15 mouse cellular contexts compared by ENCODE assay signal in genomic region chr13:42446921-42447320, GRCm38 (mm10).
DNase-seq lines count a peak whose midpoint lies in the region; ATAC-seq and TF ChIP-seq lines count a peak whose summit lies in the region.
"Had no signal": no experiment of that assay in that cellular context is flagged by ENCODE, and none has a peak within 500 bp of the region (broad histone marks: within the 10 kb centered on the region; RNA-seq: fewer than 3 reads in every experiment).

No protein-coding gene starts in this region.

- no peaks in the 10 kb centered on the region for H3K9me3 ChIP-seq in hindbrain, embryonic 11.5 days (ENCODE audit: control insufficient read depth, low read length)
- H3K9me3 ChIP-seq in hindbrain, embryonic 12.5 days (replicated peaks) = no peaks in the 10 kb centered on the region
- no peaks in the 10 kb centered on the region for H3K9me3 ChIP-seq in MEL (replicated peaks; ENCODE audit: insufficient read depth, low read length)
- H3K9me3 ChIP-seq: heart, embryonic 10.5 days; lung, embryonic 15.5 days; megakaryocyte, embryonic 14.5 days had no signal

- no peaks in the 10 kb centered on the region for H3K27me3 ChIP-seq in hindbrain, embryonic 11.5 days (ENCODE audit: control insufficient read depth, insufficient read depth, low read length)
- no peaks in the 10 kb centered on the region for H3K27me3 ChIP-seq in hindbrain, embryonic 12.5 days
- no peaks in the 10 kb centered on the region for H3K27me3 ChIP-seq in MEL (ENCODE audit: control insufficient read depth in 1 of 2, insufficient read depth in 2 of 2, low read length in 2 of 2)
- H3K27me3 ChIP-seq: lung, embryonic 15.5 days; megakaryocyte, embryonic 14.5 days had no signal

- no peaks in the 10 kb centered on the region for H3K79me2 ChIP-seq in MEL (ENCODE audit: control insufficient read depth, insufficient read depth, low read length, poor library complexity)

- TF ChIP-seq POLR2A in MEL (IDR thresholded peaks at IDR 0.05; ENCODE audit: control insufficient read depth in 1 of 2, insufficient read depth in 1 of 2, low read depth in 1 of 2, low read length in 2 of 2, poor library complexity in 1 of 2) = no peak

- no peak for ATAC-seq in hindbrain, embryonic 11.5 days (ENCODE audit: low FRiP score)
- ATAC-seq in hindbrain, embryonic 12.5 days (ENCODE audit: low FRiP score) = no peak
- ATAC-seq: activated CD4-positive, CD25-positive, alpha-beta regulatory T cell, adult 4 months had no signal

- WGBS in hindbrain, embryonic 11.5 days = 17% methylated on average over 1 of the region's 1 CpGs
- WGBS in hindbrain, embryonic 12.5 days = 7% methylated on average over 1 of the region's 1 CpGs

- H3K4me2 ChIP-seq in hindbrain, embryonic 11.5 days (replicated peaks; ENCODE audit: low read depth, low read length) = no peak overlapping the region
- H3K4me2 ChIP-seq in hindbrain, embryonic 12.5 days (replicated peaks) = no peak overlapping the region
- H3K4me2 ChIP-seq: lung, embryonic 15.5 days had no signal

- TF ChIP-seq EP300 in MEL (IDR thresholded peaks at IDR 0.05; ENCODE audit: low read depth in 1 of 2, low read length in 2 of 2) = no peak

- no peak overlapping the region for H3K9ac ChIP-seq in hindbrain, embryonic 11.5 days (ENCODE audit: low read depth, low read length)
- H3K9ac ChIP-seq in hindbrain, embryonic 12.5 days = no peak overlapping the region
- H3K9ac ChIP-seq in MEL (ENCODE audit: control insufficient read depth, low read depth, low read length, poor library complexity, severe bottlenecking) = no peak overlapping the region
- H3K9ac ChIP-seq: lung, embryonic 15.5 days had no signal

- no peak for TF ChIP-seq CTCF in MEL (IDR thresholded peaks at IDR 0.05 in 2 of 3, conservative IDR thresholded peaks at IDR 0.05 in 1 of 3; ENCODE audit: control insufficient read depth in 1 of 3, insufficient read depth in 1 of 3, low read depth in 2 of 3, low read length in 3 of 3, poor library complexity in 1 of 3, severe bottlenecking in 1 of 3)

- intact Hi-C loops in left cerebral cortex, postnatal 4 days (cut with DNase I) = no loop called here

- peak; percentile 4 for DNase-seq in hindbrain, embryonic 11.5 days (ENCODE audit: low spot score)
- peak; percentile 7 for DNase-seq in MEL (ENCODE audit: low read depth, low spot score)
- DNase-seq in embryo, embryonic 10 days (ENCODE audit: low spot score) = peak; percentile 75
- peak; percentile 10 for DNase-seq in hindlimb bud, embryonic 11.5 days (ENCODE audit: extremely low spot score, low read depth, low spot score)
- no peak for DNase-seq in left cerebral cortex, postnatal 4 days
- DNase-seq in frontal cortex, postnatal 36 days (ENCODE audit: low spot score in 2 of 2) = no peak
- no peak for DNase-seq in layer of hippocampus, adult 11-12 months (ENCODE audit: low spot score)
- DNase-seq: gastrocnemius, postnatal 25 days; heart, postnatal 4 days; thymus, postnatal 4 days had no signal

- H3K36me3 ChIP-seq in hindbrain, embryonic 11.5 days (ENCODE audit: control insufficient read depth, insufficient read depth, low read length) = no peaks in the 10 kb centered on the region
- H3K36me3 ChIP-seq in hindbrain, embryonic 12.5 days = no peaks in the 10 kb centered on the region
- no peaks in the 10 kb centered on the region for H3K36me3 ChIP-seq in MEL (ENCODE audit: control insufficient read depth in 1 of 2, insufficient read depth in 2 of 2, low read length in 2 of 2)
- H3K36me3 ChIP-seq: heart, embryonic 10.5 days; lung, embryonic 15.5 days had no signal

- H3K4me3 ChIP-seq in hindbrain, embryonic 11.5 days (ENCODE audit: low read depth, low read length) = no peak overlapping the region
- no peak overlapping the region for H3K4me3 ChIP-seq in hindbrain, embryonic 12.5 days
- H3K4me3 ChIP-seq in MEL (ENCODE audit: control insufficient read depth in 1 of 2, insufficient read depth in 1 of 2, low read depth in 2 of 2, low read length in 2 of 2) = no peak overlapping the region
- H3K4me3 ChIP-seq: heart, embryonic 10.5 days; lung, embryonic 15.5 days; megakaryocyte, embryonic 14.5 days had no signal

- no peak for TF ChIP-seq RAD21 in MEL (IDR thresholded peaks at IDR 0.05; ENCODE audit: low read depth, low read length)

- no peak overlapping the region for H3K27ac ChIP-seq in hindbrain, embryonic 11.5 days (ENCODE audit: low read depth, low read length)
- H3K27ac ChIP-seq in hindbrain, embryonic 12.5 days = no peak overlapping the region
- H3K27ac ChIP-seq in MEL (ENCODE audit: control insufficient read depth, low read depth, low read length) = no peak overlapping the region
- H3K27ac ChIP-seq: heart, embryonic 10.5 days; lung, embryonic 15.5 days had no signal

- no peaks in the 10 kb centered on the region for H3K4me1 ChIP-seq in hindbrain, embryonic 11.5 days (replicated peaks; ENCODE audit: control insufficient read depth, insufficient read depth, low read length)
- H3K4me1 ChIP-seq in hindbrain, embryonic 12.5 days = no peaks in the 10 kb centered on the region
- H3K4me1 ChIP-seq in MEL (ENCODE audit: control insufficient read depth in 1 of 2, insufficient read depth in 2 of 2, low read length in 2 of 2) = no peaks in the 10 kb centered on the region
- H3K4me1 ChIP-seq: heart, embryonic 10.5 days; lung, embryonic 15.5 days; megakaryocyte, embryonic 14.5 days had no signal

TF ChIP-seq in MEL, 35 proteins besides CTCF, POLR2A, EP300 and RAD21:
- TF ChIP-seq SMC3 (IDR thresholded peaks at IDR 0.05; ENCODE audit: low read depth, low read length) (no peak), ZC3H11A (IDR thresholded peaks at IDR 0.05; ENCODE audit: low read depth, low read length) (no peak), TCF12 (IDR thresholded peaks at IDR 0.05; ENCODE audit: low read depth, low read length) (no peak), MYC (IDR thresholded peaks at IDR 0.05; ENCODE audit: low read depth, low read length) (no peak), MEF2A (IDR thresholded peaks at IDR 0.05; ENCODE audit: extremely low read depth, insufficient replicate concordance, low read depth, low read length, poor library complexity, severe bottlenecking) (no peak), NELFE (IDR thresholded peaks at IDR 0.05; ENCODE audit: low read depth, low read length) (no peak)

Comparison
In these comparisons a context has a peak if more than half of its experiments do, and no peak if none do; other contexts are left out.
1. DNase-seq: peak in hindbrain, embryonic 11.5 days (single experiment), MEL (single experiment), embryo, embryonic 10 days (single experiment) and hindlimb bud, embryonic 11.5 days (single experiment); none in left cerebral cortex, postnatal 4 days (single experiment), frontal cortex, postnatal 36 days (0 of 2) and layer of hippocampus, adult 11-12 months (single experiment).